Mouse (Mus musculus) kidney, postnatal 36 days (tissue): ENCODE measurements around the gene Nr2c2.
A peak's percentile ranks its signal among the peaks of the same experiment; 100 is the strongest.
"Not testable (repeated sequence)": the region's sequence is repeated elsewhere in the genome, so short reads cannot be mapped to it uniquely, and the experiment has no call there.

ENCODE experiments used
- DNase-seq, 2 experiments: peaks; one replicate each; pipeline ENCODE4 v3.0.0; 2021 to 2022; ENCODE audit warnings: mixed read lengths in 2 of 2

The Nr2c2 gene

DNA sequence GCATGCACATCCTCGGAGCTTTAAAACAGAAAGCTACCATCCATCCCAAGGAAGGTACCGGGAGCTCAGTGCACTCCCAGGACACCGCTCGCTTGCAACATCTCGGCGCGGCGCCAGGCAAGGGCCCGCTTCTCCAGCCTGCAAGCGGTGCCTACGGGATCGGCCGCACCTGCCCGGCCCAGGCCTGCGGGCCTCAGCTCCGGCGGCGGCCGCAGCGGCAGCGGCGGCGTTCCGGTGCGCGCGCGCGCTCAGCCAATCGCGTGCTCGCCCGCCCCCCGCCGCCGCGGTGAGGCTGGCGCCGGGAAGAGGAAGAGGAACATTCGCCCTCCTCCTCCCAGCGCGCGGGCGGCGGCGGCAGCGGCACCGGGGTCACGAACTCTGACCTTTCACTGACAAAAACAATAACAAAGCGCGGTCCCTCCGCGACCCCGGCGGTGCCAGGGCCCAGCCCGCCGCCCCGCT is at the start of gene Nr2c2:
TSS of gene Nr2c2 (plus strand) at position 261 of the 462 bp plus-strand sequence.
- peak; percentile 90 to 94 for DNase-seq

DNA sequence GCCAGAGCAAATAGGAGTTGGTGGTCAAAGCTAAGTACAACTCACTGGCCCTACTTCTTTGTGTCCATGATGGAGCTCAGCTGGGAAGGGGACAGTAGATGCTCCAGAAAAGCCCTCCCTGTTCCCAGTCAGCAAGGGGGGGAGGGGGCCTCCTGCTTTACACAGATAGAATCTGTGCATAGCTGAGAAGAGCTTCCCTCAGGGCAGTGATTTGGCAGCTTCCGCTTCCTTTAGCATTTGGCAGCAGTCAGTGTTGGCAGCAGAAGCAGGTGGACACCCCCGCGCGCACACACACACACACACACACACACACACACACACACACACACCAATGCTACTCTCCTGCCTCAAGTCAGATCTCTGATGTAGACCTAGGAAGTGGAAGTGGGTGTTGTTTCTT is 49.1 kb upstream of the Nr2c2 start:
- DNase-seq, result peak; percentile 77 to 78

DNA sequence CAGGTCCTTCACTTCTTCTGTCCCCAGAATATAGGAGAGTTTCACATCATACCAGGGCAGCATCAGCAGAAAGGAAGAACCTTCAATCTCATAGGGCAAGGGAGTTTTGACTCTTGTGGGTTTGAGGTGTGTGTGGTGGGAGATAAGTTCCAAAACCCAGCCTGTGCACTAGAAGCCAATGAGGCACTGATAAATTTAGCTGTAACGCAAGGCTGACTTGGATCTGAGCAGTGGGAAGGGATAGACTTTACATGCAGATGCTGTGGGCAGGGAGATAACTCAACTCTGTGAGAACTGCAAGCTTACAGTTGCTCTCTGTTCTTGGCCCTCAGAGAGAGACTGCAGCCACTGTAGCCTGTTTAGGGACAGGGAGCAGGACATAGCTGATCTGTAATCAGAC is 48.3 kb upstream of the Nr2c2 start:
- no peak for DNase-seq

DNA sequence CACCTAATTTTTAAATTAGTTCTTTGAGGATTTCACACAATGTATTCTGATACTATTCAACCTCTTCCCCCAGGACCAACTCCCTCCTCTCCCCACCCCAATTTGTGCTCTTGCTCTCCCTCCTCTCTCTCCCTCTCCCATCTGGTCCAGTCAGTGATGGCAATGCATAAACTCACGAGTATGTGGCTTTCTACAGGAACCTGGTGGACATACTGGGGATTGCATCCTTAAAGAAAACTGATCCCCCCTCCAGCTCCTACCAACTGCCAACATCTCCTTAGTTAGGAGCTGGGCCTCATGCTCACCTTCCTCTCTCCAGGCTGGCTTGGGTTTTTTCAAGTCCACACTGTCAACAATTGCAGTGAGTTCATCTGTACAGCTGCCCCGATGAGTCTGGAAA is 33.4 kb upstream of the Nr2c2 start:
- DNase-seq, result no peak

DNA sequence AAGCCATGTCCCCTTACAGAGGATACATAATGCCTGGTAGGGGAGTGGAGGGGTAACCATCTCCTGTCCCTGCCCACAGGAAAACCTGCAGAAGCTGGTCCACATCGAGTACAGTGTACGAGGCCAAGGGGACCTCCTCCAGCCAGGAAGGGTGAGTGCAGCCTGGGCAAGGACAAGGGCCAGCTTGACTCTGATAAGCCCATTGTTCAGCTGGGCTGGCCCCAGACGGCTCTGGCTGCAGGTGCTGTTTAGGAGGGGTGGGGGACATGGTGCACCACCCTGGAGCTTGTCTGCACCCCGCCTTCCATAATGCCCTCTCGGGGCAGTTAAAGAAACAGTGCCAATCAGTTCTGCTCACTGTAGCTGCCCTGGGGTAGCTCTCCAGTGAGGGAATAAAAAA is 29.5 kb upstream of the Nr2c2 start:
- no peak for DNase-seq

DNA sequence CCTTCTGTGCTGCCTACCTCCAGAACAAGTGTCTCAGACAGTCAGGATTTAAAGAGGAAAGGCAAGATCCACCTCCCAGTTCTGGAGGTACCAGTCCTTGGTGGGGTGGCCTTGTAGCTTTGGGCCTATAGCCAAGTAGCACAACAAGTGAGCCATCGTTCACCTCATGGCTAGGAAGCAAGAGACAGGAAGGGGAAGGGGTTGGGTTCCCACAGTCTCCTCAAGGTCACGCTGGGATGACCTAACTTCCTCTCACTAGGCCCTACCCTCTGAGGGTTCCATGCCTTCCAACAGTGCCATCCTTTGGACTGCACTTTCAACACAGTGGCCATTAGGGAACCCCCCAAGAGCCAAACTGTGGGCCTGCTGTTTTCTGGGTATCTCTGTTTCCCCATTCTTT is 27.7 kb upstream of the Nr2c2 start:
- DNase-seq, result peak; percentile 40 to 68

DNA sequence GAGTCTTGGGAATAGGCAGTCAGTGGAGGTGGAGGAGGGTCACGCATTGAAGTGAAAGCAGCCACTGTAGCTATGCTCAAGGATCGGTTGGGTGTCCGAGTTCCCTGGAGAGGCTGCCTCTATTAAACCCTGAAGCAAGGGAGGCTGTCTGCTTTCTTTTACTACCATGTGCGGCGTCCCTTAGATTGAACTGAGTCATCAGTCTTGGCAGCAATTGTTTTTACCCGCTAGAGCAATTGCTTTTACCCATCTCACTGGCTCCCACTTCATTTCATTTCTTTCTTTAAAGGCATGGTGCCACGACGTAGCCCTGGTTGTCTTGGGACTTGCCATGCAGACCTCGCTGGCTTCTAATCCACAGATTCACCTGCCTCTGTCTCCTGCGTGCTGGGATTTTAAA is 27.1 kb upstream of the Nr2c2 start:
- no peak for DNase-seq

DNA sequence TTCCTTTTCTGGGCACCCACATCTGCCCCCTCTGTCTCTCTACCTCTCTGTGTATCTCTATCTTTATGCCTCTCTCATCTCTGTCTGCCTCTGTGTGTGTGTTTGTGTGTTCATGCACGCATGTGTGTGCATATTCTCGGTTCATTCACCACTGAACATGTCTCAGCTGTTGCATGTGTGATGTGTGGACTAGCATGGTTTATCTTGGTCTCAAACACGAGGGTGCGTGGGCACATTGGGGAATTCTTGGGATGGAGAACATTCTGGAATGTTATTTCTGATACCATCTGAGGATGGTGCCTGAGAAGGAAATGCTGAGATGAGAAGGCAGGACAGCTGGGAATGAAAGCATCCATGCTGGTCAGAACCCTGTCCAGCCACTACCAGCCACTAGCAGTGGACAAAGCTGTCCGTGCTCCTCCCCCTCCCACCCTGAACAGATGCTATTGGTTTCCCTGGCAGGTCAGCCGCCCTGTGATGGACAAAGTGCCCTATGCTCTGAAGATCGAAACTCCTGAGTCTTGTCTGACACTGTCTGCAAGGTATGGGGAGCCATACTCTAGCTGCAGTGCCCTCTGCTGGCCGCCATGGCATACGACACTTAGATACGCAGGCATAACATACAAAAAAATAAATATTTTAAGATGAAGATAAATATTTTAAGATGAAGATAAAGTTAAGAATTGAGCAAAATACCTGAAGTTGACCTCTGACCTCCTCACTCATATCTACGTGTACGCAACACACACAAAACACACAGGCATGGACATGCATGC is 25.3 kb upstream of the Nr2c2 start:
- peak; percentile 47 to 77 for DNase-seq

DNA sequence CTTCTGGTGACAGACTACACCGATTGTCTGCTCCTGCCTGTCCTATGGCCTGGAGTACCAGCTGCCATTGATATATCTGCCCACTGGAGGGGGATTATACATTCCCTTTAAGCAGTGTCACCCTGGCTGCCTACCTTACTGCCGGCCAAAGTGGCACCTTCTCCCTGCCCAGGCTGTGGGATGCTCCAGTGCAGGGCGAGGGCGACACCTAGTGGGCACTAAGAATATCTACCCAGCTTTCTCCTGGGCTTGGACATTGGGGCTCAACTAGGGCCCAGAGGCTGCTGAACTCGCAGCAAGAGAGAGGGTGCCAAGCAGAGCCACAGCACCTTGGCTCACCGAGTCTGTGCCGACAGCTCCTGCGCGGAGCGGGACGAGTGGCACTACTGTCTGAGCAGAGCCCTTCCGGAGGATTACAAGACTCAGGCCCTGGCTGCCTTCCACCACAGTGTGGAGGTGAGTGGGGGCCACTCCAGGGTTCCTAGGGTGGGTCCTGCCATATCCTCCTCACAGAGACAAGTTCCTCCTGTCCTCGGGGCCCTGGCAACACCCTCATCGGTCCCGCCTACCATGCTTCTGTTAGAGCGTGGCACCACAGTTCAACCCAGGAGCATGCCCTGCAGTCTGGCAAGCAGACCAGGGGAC is 23.9 kb upstream of the Nr2c2 start:
- peak; percentile 71 to 89 for DNase-seq

DNA sequence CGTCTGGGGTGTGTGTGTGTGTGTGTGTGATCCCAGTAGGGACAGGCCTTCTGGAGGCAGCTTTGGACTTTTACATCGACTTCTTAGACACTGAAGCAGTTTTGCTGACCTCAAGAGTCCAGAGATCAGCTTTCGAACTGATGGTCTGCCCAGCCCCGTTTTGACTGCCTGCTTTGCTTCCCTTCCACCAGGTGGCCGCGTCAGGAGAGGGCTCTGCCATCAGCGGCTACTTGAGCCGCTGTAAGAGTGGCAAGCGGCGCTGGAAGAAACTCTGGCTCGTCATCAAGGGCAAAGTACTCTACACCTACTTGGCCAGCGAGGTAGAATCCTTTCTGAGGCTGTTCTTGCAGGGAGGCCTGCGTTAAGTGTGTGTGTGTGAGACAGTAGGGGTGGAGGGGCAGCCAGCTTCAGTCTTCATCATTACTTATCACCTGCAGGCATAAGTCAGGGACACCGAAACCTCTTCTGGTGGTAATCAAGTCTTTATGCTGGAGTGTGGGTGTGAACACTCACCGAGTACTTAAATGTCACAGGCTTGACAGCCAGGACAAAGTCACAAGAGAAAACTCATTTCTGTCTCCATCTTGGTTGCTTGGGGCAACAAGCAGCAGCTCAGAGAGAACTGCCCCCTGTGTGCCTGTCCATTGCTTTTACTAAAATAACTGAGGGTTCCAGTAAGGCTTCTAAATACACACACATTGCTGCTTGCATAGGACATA is 19.9 kb upstream of the Nr2c2 start:
- DNase-seq, result peak; percentile 76 to 80

DNA sequence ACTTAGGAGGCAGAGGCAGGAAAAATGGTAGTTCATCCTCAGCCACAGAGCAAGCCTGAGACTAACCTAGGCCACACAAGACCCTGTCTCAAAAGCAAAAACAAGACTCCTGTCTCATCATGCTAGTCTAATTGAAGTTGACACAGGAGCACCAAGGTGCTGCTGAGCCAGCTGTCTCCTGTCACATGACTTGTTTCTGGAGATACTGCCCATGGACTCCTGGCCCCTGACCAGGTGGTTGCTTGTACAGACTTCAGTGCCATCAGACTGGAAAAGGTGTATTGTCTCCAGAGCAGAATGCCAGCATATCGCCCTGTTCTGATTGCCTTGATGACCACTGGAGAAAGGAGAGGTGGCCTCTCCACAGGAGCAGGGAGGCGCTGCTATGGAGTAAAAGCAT is 10.5 kb upstream of the Nr2c2 start:
- peak in 1 of 2 experiments; percentile 39 for DNase-seq

DNA sequence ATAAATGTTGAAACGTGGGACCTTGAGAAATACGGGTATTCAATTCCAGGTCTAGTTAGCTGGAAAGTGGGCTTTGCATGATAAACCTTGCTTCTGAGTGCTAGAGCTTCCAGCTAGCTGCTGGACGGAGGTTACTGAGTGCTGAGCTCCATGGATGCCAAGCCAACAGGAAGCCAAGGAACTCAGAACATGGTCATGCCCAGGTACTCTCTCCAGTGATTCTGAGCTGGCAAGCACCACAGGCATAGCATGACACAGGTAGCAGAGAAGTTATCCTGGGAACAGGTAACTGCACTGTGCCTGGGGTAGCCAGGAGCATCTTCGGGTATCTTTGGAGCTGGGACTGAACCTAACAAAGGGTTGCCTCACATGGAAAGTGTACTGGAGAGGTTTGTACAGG is 8.4 kb upstream of the Nr2c2 start:
- DNase-seq, result no peak

DNA sequence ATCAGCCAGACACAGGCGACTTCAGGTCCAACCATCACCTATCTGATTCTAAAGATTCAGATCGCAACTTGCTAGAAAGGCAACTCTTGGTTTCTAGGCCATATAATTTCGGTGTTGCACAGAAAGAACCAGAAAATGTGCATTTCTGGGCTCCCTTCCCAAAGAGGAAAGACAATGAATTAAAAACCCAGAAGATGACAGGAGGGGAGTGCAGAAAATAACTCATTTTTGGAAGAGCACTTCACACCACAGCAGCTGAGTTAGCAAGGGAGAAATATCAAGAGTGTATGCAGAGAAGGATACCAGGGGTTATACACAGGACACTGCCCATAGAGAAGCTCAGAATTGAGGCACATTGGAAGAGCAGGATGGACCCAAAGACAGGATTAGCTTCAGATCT is 6.3 kb upstream of the Nr2c2 start:
- no peak for DNase-seq

DNA sequence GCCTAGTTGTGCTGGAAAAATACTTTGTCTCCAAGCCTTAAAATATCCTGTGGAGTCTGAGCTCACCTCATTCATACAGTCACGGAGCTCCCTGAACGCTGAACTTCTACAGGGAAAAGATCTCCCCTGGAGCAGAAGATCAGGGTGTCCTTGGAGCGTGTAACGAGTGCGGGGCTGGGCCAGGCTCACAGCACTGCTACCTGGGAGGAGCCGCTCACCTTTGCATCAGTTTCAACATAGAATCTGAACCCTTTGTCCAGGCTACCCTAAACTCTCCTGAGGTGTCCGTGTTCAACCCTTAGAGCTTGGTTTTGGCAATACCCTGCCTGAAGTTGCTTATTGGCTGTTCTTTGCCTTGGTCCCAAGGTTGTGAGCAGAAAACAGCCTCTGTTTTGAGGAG is 2.0 kb upstream of the Nr2c2 start:
- DNase-seq, result not testable (repeated sequence)

DNA sequence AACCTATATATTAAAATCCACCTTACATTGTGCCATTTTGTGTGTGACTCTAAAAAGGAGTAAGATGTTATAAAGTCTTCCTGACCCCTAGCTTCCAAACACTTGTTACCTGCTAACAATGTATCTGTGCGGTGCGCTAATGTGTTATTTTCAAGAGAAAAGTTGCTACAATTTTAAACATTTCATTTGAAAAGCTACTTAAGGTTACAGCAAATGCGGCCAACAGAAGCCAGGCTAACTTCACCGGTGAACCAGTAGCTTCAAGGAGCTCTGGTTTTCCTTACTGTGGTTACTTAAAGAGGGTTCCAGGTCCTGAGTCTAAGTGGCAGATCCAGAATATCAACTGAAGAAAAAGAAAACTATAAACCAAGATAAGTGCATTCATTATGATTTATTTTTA is 1.2 kb upstream of the Nr2c2 start:
- no peak for DNase-seq

DNA sequence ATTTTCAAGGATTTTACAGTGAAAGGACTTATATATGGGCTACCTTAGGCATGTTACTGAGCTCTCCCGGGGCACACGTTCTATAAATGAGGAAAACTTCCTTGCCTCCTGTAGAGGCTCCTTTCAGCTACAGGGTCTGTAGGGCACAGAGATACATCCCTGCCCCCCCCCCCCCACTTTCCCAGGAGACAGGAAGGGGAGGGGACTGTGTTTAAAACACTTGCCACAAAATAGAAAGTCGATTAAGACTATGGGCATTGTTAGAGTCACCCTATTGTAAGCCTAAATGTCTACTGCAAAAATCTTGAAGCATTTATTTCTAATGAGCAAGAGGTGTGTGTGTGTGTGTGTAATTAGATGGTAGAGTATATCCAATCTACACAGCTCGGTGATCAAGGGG is 693 bp upstream of the Nr2c2 start:
- no peak for DNase-seq

DNA sequence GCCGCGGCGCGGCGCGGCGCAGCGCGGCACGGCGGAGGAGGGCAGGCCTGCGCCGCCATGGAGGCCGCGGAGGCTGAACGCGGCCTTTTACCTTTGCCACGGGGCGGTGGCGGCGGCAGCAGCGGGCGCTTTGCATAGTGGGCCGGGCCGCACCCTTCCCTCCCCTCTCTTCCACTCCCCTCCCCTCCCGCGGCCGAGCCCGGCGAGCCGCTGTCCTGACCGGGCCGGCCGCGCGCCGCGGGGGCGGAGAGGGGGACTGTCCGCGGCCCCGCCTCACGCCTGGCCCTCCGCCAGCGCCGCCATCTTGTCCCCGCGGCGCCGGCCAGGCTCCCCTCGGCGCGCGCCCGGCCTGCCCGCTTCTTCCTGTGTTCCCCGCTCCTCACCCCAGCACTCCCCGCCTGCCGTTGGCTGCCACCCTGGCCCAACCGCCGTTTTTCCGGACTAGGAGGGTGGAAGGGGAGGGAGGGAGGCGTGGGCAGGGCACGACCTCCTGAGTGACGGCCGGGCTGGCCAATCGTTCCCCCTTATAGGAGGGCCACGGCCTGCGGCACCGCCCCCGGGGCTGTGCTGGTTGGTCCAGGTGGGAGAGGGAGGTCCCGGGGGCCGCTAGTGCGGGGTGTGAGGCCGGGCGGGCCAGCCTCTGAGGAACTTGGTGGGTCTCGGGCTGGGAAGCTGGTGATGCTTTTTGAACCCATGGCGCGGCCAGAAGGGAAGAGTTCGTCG is 738 bp downstream of the Nr2c2 start:
- peak; percentile 100 for DNase-seq

DNA sequence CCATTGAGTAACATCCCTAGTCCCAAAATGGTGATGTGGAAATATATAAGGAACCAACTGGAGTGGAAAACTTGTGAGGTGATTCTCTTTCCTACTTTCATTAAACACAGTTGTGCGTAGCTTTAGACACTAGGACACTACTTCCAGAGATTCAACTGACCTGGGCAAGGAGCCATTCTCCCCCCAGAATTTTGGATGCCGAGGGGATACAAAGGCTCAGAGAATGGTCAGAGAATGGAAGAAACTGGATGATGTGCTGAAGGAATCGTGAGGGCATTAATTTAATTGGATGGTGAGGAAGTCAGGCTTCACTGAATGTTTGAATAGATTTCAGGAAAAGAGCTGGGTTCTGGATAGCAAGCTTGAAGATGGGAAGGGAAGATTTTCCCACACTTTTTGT is 1.5 kb downstream of the Nr2c2 start:
- DNase-seq, result no peak

DNA sequence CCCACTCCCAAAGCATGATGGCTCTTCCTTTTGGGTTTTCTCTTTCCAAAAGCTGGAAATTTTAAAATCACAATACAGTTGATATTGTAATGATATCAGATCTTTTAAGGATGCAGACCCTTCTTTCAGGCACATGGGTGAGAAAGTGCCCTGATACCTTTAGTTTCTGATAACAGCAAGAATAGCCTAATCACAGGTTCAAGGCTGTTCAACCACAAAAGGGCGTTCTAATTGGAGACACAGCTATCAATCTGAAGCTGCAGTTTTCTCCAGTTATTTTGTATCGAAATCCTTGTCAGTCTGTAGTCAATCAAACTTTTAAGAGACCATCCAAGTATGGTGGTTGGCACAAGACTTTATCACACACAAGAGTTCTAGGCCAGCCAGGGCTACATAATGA is 2.7 kb downstream of the Nr2c2 start:
- DNase-seq, result no peak

DNA sequence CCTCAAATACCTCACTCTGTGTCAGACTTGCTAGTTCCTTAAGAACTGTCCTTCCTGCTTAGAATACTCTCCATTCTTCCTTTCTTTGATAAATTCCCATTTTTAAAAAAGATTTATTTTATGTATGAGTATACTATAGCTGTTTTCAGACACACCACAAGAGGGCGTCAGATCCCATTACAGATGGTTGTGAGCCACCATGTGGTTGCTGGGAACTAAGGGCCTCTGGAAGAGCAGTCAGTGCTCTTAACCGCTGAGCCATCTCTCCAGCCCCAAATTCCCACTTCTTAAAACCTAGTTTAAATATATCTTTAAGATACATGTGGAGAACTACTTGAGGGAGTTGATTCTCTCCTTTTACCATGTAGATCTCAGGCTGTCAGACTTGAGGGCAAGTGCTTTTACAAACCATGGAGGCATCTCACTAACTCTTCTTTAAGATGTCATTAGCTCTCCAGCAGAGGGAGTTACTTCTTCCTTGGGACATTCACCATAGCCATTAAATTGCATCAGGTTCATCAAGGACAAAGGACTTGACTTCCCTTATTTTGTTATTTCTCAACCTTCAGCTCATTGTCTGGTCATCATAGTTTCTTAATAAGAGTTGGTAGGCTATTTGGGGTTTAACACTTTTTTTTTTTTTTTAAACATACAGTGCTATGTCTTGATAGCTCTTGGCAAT is 9.6 kb downstream of the Nr2c2 start:
- no peak for DNase-seq

DNA sequence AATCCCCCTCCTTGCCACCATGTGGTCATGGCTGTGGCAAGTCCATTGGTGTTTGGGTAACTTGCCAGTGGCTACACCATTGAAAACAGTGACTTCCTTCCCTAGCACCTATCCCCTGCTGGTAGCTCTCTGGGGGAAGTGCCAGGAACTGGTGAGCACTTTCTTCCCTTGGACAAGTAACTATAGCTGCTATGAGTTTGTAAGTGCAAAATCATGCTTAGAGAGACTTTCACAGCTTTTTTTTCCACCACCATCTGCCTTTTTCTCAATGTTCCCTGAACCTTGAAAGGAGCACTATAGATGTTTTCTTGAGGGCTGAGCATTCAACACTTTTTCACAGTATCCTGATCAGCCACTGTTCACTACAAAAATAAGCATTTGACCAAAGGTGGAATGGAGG is 33.4 kb downstream of the Nr2c2 start:
- DNase-seq, result no peak

DNA sequence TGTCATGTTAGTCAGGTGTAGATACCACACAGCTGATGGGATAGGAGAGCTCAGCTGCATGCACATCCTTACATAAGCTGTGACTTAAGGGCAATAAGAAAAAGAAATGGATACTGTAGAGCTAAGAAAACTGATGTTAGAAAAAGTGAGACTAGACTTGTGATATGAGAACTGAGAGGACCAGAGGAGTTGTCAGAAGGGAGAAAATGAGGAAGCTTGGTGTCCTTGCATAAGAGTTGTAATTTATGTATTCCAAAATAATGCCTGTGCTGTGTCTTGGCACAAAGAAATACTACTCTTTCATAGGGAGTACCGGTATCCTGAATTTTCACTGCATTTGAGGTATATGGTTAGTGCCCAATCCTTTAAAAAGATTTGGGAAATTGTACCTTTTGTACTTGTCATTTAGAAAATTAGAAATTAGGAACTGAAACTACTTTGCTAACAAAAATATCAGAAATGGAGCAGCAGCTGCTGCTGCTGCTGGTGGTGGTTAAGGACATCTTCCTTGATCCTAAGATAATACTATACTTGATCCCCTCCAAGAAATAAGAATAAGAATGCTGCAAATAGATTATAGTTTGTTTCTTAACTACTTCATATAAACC is 35.8 kb downstream of the Nr2c2 start:
- DNase-seq, result no peak
